Mouse (Mus musculus): ENCODE measurements around the gene Ogt. TPM values are rescaled to one million over a fixed set of nuclear protein-coding genes. Genes with fewer than 3 reads are reported as not detected.

Gene Ogt
- 194 and 197 TPM in 2 replicates for polyA plus RNA-seq (2015; fragmentation: Nextera tagmentation; extraction: Ambion mirVana)

- no peaks in the 10 kb centered on the region for H3K9me3 ChIP-seq
- H3K4me3 ChIP-seq: peak within 1 kb of the TSS; percentile 66
- WGBS: 14% methylated on average over 24 of the region's 24 CpGs
- peaks cover 10% of the 10 kb centered on the region for H3K4me1 ChIP-seq (replicated peaks)
- peak within 1 kb of the TSS; percentile 65 for H3K4me2 ChIP-seq
- peaks cover 9% of the 10 kb centered on the region; the same call in 1 of the 2 replicates for H3K27me3 ChIP-seq
- H3K36me3 ChIP-seq: no peaks in the 10 kb centered on the region
- H3K9ac ChIP-seq: peak within 1 kb of the TSS; percentile 86
- peak within 1 kb of the TSS; percentile 91 for H3K27ac ChIP-seq
- ATAC-seq (ENCODE audit: low FRiP score): peak; percentile 94
These were observed at the start of gene Ogt for GRCm38 (mm10) chrX:101639741-101640166. Gene Ogt (plus strand): TSS chrX:101640060.

GRCm38 (mm10) chrX:101616183-101616582 lies 23.7 kb upstream of the Ogt start:
- no peak overlapping the region for H3K27ac ChIP-seq
- H3K36me3 ChIP-seq: no peaks in the 10 kb centered on the region
- H3K27me3 ChIP-seq: no peaks in the 10 kb centered on the region
- H3K9me3 ChIP-seq: no peaks in the 10 kb centered on the region
- H3K4me3 ChIP-seq: no peak overlapping the region
- no peak for ATAC-seq (ENCODE audit: low FRiP score)
- no peaks in the 10 kb centered on the region for H3K4me1 ChIP-seq (replicated peaks)
- 88% methylated on average over 3 of the region's 3 CpGs for WGBS
- no peak overlapping the region for H3K9ac ChIP-seq
- no peak overlapping the region for H3K4me2 ChIP-seq

GRCm38 (mm10) chrX:101617889-101618288 lies 22.0 kb upstream of the Ogt start:
- Histone ChIP-seq H3K4me2 (no peak overlapping the region), H3K9ac (no peak overlapping the region), H3K4me3 (no peak overlapping the region), H3K27me3 (no peaks in the 10 kb centered on the region), H3K4me1 (replicated peaks) (no peaks in the 10 kb centered on the region), H3K36me3 (no peaks in the 10 kb centered on the region), H3K9me3 (no peaks in the 10 kb centered on the region), H3K27ac (no peak overlapping the region)
- 76% methylated on average over 10 of the region's 10 CpGs for WGBS
- ATAC-seq (ENCODE audit: low FRiP score): no peak

- 69% methylated on average over 6 of the region's 6 CpGs for WGBS
- Histone ChIP-seq H3K36me3 (no peaks in the 10 kb centered on the region), H3K9me3 (no peaks in the 10 kb centered on the region), H3K27ac (no peak overlapping the region), H3K9ac (no peak overlapping the region), H3K4me1 (replicated peaks) (no peaks in the 10 kb centered on the region), H3K4me2 (no peak overlapping the region), H3K4me3 (no peak overlapping the region), H3K27me3 (no peaks in the 10 kb centered on the region)
- no peak for ATAC-seq (ENCODE audit: low FRiP score)
These were observed 19.5 kb upstream of the Ogt start for GRCm38 (mm10) chrX:101620317-101620716.

- Histone ChIP-seq H3K27me3 (no peaks in the 10 kb centered on the region), H3K9ac (no peak overlapping the region), H3K4me2 (no peak overlapping the region), H3K4me1 (replicated peaks) (no peaks in the 10 kb centered on the region), H3K4me3 (no peak overlapping the region), H3K9me3 (no peaks in the 10 kb centered on the region), H3K36me3 (no peaks in the 10 kb centered on the region), H3K27ac (no peak overlapping the region)
- no peak for ATAC-seq (ENCODE audit: low FRiP score)
- WGBS: 53% methylated on average over 3 of the region's 3 CpGs
These were observed 17.3 kb upstream of the Ogt start for GRCm38 (mm10) chrX:101622539-101622938.

GRCm38 (mm10) chrX:101636821-101637525 lies 2.9 kb upstream of the Ogt start:
- Histone ChIP-seq H3K4me1 (replicated peaks) (no peaks in the 10 kb centered on the region), H3K9me3 (no peaks in the 10 kb centered on the region), H3K4me3 (no peak overlapping the region), H3K27me3 (peaks cover 9% of the 10 kb centered on the region; the same call in 1 of the 2 replicates), H3K4me2 (no peak overlapping the region), H3K27ac (no peak overlapping the region), H3K9ac (no peak overlapping the region), H3K36me3 (no peaks in the 10 kb centered on the region)
- ATAC-seq (ENCODE audit: low FRiP score): no peak
- 28% methylated on average over 9 of the region's 9 CpGs for WGBS

GRCm38 (mm10) chrX:101638856-101639255 lies 1.0 kb upstream of the Ogt start:
- H3K4me1 ChIP-seq (replicated peaks): peaks cover 8% of the 10 kb centered on the region

GRCm38 (mm10) chrX:101639306-101639705 lies 554 bp upstream of the Ogt start:
- peaks cover 9% of the 10 kb centered on the region; the same call in 1 of the 2 replicates for H3K27me3 ChIP-seq
- no peak for ATAC-seq (ENCODE audit: low FRiP score)
- peak overlapping the region; percentile 66 for H3K4me3 ChIP-seq
- peaks cover 10% of the 10 kb centered on the region for H3K4me1 ChIP-seq (replicated peaks)
- no peak overlapping the region for H3K27ac ChIP-seq
- H3K9me3 ChIP-seq: no peaks in the 10 kb centered on the region
- no peak overlapping the region for H3K9ac ChIP-seq
- H3K36me3 ChIP-seq: no peaks in the 10 kb centered on the region
- WGBS: 13% methylated on average over 13 of the region's 13 CpGs
- H3K4me2 ChIP-seq: peak overlapping the region; percentile 52

More at GRCm38 (mm10) chrX:101638856-101639255, 1.0 kb upstream of the Ogt start:
- no peak for ATAC-seq (ENCODE audit: low FRiP score)
- H3K36me3 ChIP-seq: no peaks in the 10 kb centered on the region
- 35% methylated on average over 3 of the region's 3 CpGs for WGBS
- H3K27ac ChIP-seq: no peak overlapping the region
- peaks cover 9% of the 10 kb centered on the region; the same call in 1 of the 2 replicates for H3K27me3 ChIP-seq
- peak overlapping the region; percentile 66 for H3K4me3 ChIP-seq
- peak overlapping the region; percentile 52 for H3K4me2 ChIP-seq
- H3K9me3 ChIP-seq: no peaks in the 10 kb centered on the region
- H3K9ac ChIP-seq: no peak overlapping the region

GRCm38 (mm10) chrX:101640194-101641160 lies 617 bp downstream of the Ogt start:
- Histone ChIP-seq H3K4me2 (peak overlapping the region; percentile 65), H3K27ac (peak overlapping the region; percentile 91), H3K4me1 (replicated peaks) (peaks cover 10% of the 10 kb centered on the region), H3K36me3 (no peaks in the 10 kb centered on the region), H3K9ac (peak overlapping the region; percentile 86), H3K27me3 (peaks cover 9% of the 10 kb centered on the region; the same call in 1 of the 2 replicates), H3K4me3 (peak overlapping the region; percentile 66), H3K9me3 (no peaks in the 10 kb centered on the region)
- 15% methylated on average over 45 of the region's 45 CpGs for WGBS
- peak; percentile 74 for ATAC-seq (ENCODE audit: low FRiP score)

- Histone ChIP-seq H3K27me3 (peaks cover 9% of the 10 kb centered on the region; the same call in 1 of the 2 replicates), H3K9me3 (no peaks in the 10 kb centered on the region), H3K4me1 (replicated peaks) (peaks cover 10% of the 10 kb centered on the region), H3K36me3 (no peaks in the 10 kb centered on the region), H3K4me3 (peak overlapping the region; percentile 66), H3K4me2 (peak overlapping the region; percentile 65), H3K9ac (peak overlapping the region; percentile 86), H3K27ac (peak overlapping the region; percentile 91)
- ATAC-seq (ENCODE audit: low FRiP score): peak; percentile 11; the same call in 1 of the 2 replicates
- WGBS: 18% methylated on average over 6 of the region's 6 CpGs
These were observed 1.3 kb downstream of the Ogt start for GRCm38 (mm10) chrX:101641161-101641530.

- Histone ChIP-seq H3K4me3 (peak overlapping the region; percentile 66), H3K27ac (no peak overlapping the region), H3K36me3 (no peaks in the 10 kb centered on the region), H3K4me1 (replicated peaks) (peaks cover 15% of the 10 kb centered on the region), H3K4me2 (peak overlapping the region; percentile 65), H3K9me3 (no peaks in the 10 kb centered on the region), H3K9ac (peak overlapping the region; percentile 68), H3K27me3 (peaks cover 9% of the 10 kb centered on the region; the same call in 1 of the 2 replicates)
- ATAC-seq (ENCODE audit: low FRiP score): no peak
- WGBS: 26% methylated on average over 5 of the region's 5 CpGs
These were observed 2.2 kb downstream of the Ogt start for GRCm38 (mm10) chrX:101642091-101642490.

- WGBS: 67% methylated on average over 2 of the region's 2 CpGs
These were observed 5.4 kb downstream of the Ogt start for GRCm38 (mm10) chrX:101645286-101645685.

More at GRCm38 (mm10) chrX:101645286-101645685, 5.4 kb downstream of the Ogt start:
- Histone ChIP-seq H3K27me3 (peaks cover 5% of the 10 kb centered on the region; the same call in 1 of the 2 replicates), H3K9me3 (no peaks in the 10 kb centered on the region), H3K4me3 (no peak overlapping the region), H3K4me2 (no peak overlapping the region), H3K9ac (no peak overlapping the region), H3K36me3 (no peaks in the 10 kb centered on the region), H3K27ac (no peak overlapping the region), H3K4me1 (replicated peaks) (peaks cover 21% of the 10 kb centered on the region)
- no peak for ATAC-seq (ENCODE audit: low FRiP score)

All from hindbrain, embryonic 13.5 days (tissue).